Mouse (Mus musculus): ENCODE results near the gene Accsl.

The Accsl gene

DNA sequence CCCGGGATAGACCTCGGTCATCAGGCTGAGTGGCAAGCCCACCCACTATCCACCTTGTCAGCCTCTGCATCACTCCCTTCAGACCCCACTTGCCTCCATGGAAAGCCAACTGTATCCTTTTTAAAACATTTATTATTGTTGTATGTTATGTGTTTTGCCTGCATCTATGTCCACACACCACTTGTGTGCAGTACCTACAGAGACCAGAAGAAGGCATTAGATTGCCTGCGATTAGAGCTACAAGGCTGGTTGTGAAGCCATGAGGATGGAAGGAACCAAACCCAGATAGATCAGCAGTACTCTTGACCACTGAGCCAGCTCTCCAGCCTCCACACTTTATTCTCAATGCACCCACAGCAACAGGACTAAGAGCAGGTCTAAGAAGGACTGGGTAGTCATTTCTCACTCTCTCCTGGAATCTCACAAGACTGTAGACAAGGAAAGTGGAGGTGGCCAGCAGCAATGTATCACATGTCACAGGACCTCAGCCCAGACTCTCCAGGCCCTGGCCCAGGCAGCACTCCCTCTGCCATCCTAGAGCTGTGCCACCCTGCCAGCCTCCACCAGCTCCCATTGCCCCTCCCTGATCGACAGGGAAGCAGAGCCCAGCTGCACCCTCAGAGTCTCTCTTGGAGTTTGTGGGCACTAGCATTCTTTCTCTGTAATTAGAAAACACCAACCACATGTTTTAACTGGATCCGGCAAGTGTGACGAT is 62.3 kb downstream of the Accsl start:
- no peak for DNase-seq

- no peak for DNase-seq
These were observed 63.4 kb downstream of the Accsl start for GRCm38 (mm10) chr2:93805523-93805922.
